Mouse (Mus musculus) fibroblast of lung, adult 2 months (primary cell): ENCODE measurements around the gene Rbm47.

ENCODE experiments used
- DNase-seq: peaks from one replicate; pipeline ENCODE4 v3.0.0-alpha.2; 2011; ENCODE audit warnings: low read depth

The Rbm47 gene

GRCm38 (mm10) chr5:66062046-66062929 is 110.6 kb downstream of the Rbm47 start:
- DNase-seq = no peak

- no peak for DNase-seq
Observed at GRCm38 (mm10) chr5:66061667-66062045, 111.3 kb downstream of the Rbm47 start.

- DNase-seq = no peak
Observed at GRCm38 (mm10) chr5:66058844-66059243, 114.1 kb downstream of the Rbm47 start.

GRCm38 (mm10) chr5:66056680-66057079 is 116.2 kb downstream of the Rbm47 start:
- DNase-seq = no peak

GRCm38 (mm10) chr5:66054394-66054793 is 118.5 kb downstream of the Rbm47 start:
- DNase-seq = no peak

GRCm38 (mm10) chr5:66052777-66053548 is 120.0 kb downstream of the Rbm47 start:
- no peak for DNase-seq

- no peak for DNase-seq
Observed at GRCm38 (mm10) chr5:66050841-66051240, 122.1 kb downstream of the Rbm47 start.

- DNase-seq = no peak
Observed at GRCm38 (mm10) chr5:66046356-66046755, 126.6 kb downstream of the Rbm47 start.

GRCm38 (mm10) chr5:66043897-66044296 is 129.0 kb downstream of the Rbm47 start:
- DNase-seq = no peak

GRCm38 (mm10) chr5:66042651-66043340 is 130.1 kb downstream of the Rbm47 start:
- no peak for DNase-seq

GRCm38 (mm10) chr5:66040744-66041279 is 132.1 kb downstream of the Rbm47 start:
- DNase-seq = no peak

- no peak for DNase-seq
Observed at GRCm38 (mm10) chr5:66039813-66040212, 133.1 kb downstream of the Rbm47 start.

- DNase-seq = no peak
Observed at GRCm38 (mm10) chr5:66037066-66037465, 135.9 kb downstream of the Rbm47 start.

- DNase-seq = no peak
Observed at GRCm38 (mm10) chr5:66036440-66037054, 136.4 kb downstream of the Rbm47 start.

GRCm38 (mm10) chr5:66034375-66035195 is 138.3 kb downstream of the Rbm47 start:
- DNase-seq = no peak

- DNase-seq = no peak
Observed at GRCm38 (mm10) chr5:66032826-66033225, 140.1 kb downstream of the Rbm47 start.

- no peak for DNase-seq
Observed at GRCm38 (mm10) chr5:66031699-66032098, 141.2 kb downstream of the Rbm47 start.

- no peak for DNase-seq
Observed at GRCm38 (mm10) chr5:66028232-66028631, 144.7 kb downstream of the Rbm47 start.

GRCm38 (mm10) chr5:66027206-66027605 is 145.7 kb downstream of the Rbm47 start:
- no peak for DNase-seq

GRCm38 (mm10) chr5:66026796-66027195 is 146.1 kb downstream of the Rbm47 start:
- DNase-seq = no peak

GRCm38 (mm10) chr5:66015449-66015961 is 157.4 kb downstream of the Rbm47 start:
- no peak for DNase-seq
